Comparison of ENCODE assay signal across 23 mouse cellular contexts in the genomic region with DNA sequence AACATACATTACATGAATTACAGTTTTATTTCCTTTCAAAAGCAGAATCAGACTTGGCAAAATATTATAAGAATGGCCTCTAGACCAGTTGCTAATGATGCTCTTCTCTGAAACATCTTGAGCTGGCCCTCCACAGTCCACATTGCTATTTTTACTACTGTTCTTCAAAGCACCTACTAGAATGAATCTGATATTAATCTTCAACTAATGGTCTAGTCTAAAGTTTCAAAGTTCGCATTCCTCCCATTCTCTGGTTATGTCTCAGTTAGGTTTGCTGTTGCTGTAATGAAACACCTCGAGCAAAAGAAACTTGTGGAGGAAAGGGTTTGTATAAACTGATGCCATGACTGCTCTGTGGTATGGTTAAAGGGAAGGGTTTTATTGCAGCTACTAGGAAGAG.
"Had no signal": no experiment of that assay in that cellular context is flagged by ENCODE, and none has a peak within 500 bp of the region (broad histone marks: within the 10 kb centered on the region; RNA-seq: fewer than 3 reads in every experiment).

No protein-coding gene starts in this region.

- H3K36me3 ChIP-seq: heart, embryonic 13.5 days; heart, embryonic 15.5 days; hindbrain, embryonic 13.5 days; hindbrain, embryonic 15.5 days; limb, embryonic 13.5 days; limb, embryonic 15.5 days; liver, embryonic 12.5 days had no signal

- DNase-seq: gastrocnemius, adult 2 months; gastrocnemius, postnatal 10 days; gastrocnemius, postnatal 25 days; heart, adult 18-20 months; heart, postnatal 14 days; heart, postnatal 36 days; kidney, adult 18-20 months; kidney, postnatal 14 days; kidney, postnatal 4 days; layer of hippocampus, postnatal 36 days; left cerebral cortex, postnatal 4 days had no signal

- H3K27ac ChIP-seq: gastrocnemius, adult 2 months; heart, embryonic 13.5 days; heart, embryonic 15.5 days; hindbrain, embryonic 13.5 days; hindbrain, embryonic 15.5 days; hindbrain, postnatal 0 days; kidney, postnatal 0 days; layer of hippocampus, adult 2 months; limb, embryonic 13.5 days; limb, embryonic 15.5 days; liver, embryonic 12.5 days; liver, embryonic 14.5 days had no signal

- H3K4me3 ChIP-seq: gastrocnemius, adult 2 months; heart, embryonic 13.5 days; heart, embryonic 15.5 days; hindbrain, embryonic 13.5 days; hindbrain, embryonic 15.5 days; layer of hippocampus, adult 2 months; limb, embryonic 13.5 days; limb, embryonic 15.5 days; liver, embryonic 12.5 days had no signal

- ATAC-seq: hindbrain, postnatal 0 days; liver, embryonic 12.5 days had no signal

- H3K9me3 ChIP-seq: heart, embryonic 13.5 days; heart, embryonic 15.5 days; hindbrain, embryonic 13.5 days; hindbrain, embryonic 15.5 days; limb, embryonic 13.5 days; limb, embryonic 15.5 days; liver, embryonic 12.5 days had no signal

- H3K9ac ChIP-seq: heart, embryonic 13.5 days; heart, embryonic 15.5 days; hindbrain, embryonic 13.5 days; hindbrain, embryonic 15.5 days; limb, embryonic 13.5 days; limb, embryonic 15.5 days; liver, embryonic 12.5 days; liver, embryonic 14.5 days had no signal

- H3K27me3 ChIP-seq: heart, embryonic 13.5 days; heart, embryonic 15.5 days; hindbrain, embryonic 13.5 days; hindbrain, embryonic 15.5 days; limb, embryonic 13.5 days; limb, embryonic 15.5 days had no signal

- H3K4me2 ChIP-seq: heart, embryonic 11.5 days; heart, embryonic 13.5 days; heart, embryonic 15.5 days; hindbrain, embryonic 13.5 days; hindbrain, embryonic 15.5 days; limb, embryonic 13.5 days; limb, embryonic 15.5 days; liver, embryonic 12.5 days had no signal

- H3K4me1 ChIP-seq: heart, embryonic 13.5 days; heart, embryonic 15.5 days; hindbrain, embryonic 13.5 days; limb, embryonic 13.5 days; limb, embryonic 15.5 days had no signal
